ENCODE assay signal across 18 mouse cellular contexts in genomic region chr14:47196711-47197110, GRCm38 (mm10).
"Had no signal": no experiment of that assay in that cellular context is flagged by ENCODE, and none has a peak within 500 bp of the region (broad histone marks: within the 10 kb centered on the region; RNA-seq: fewer than 3 reads in every experiment).

No protein-coding gene starts in this region.

- DNase-seq: lung, embryonic 14.5 days; lung, postnatal 10 days; lung, postnatal 4 days; midbrain, embryonic 14.5 days; retina, postnatal 1 day; right cerebral cortex, adult 18-20 months; right cerebral cortex, postnatal 25 days; right cerebral cortex, postnatal 4 days; spleen, adult 18-20 months; thymus, adult 18-20 months; thymus, postnatal 14 days; thymus, postnatal 36 days had no signal

- H3K36me3 ChIP-seq: midbrain, embryonic 10.5 days; midbrain, embryonic 12.5 days; neural tube, embryonic 13.5 days; neural tube, embryonic 15.5 days had no signal

- H3K4me1 ChIP-seq: midbrain, embryonic 10.5 days; midbrain, embryonic 12.5 days; neural tube, embryonic 13.5 days; neural tube, embryonic 15.5 days had no signal

- H3K27me3 ChIP-seq: neural tube, embryonic 13.5 days; neural tube, embryonic 15.5 days had no signal

- ATAC-seq: midbrain, embryonic 16.5 days had no signal

- H3K27ac ChIP-seq: midbrain, embryonic 10.5 days; midbrain, embryonic 12.5 days; neural tube, embryonic 13.5 days; neural tube, embryonic 15.5 days had no signal

- H3K4me3 ChIP-seq: midbrain, embryonic 10.5 days; midbrain, embryonic 12.5 days; myocyte; neural tube, embryonic 13.5 days; neural tube, embryonic 15.5 days had no signal

- H3K9ac ChIP-seq: lung, embryonic 14.5 days; midbrain, embryonic 12.5 days; neural tube, embryonic 13.5 days; neural tube, embryonic 15.5 days had no signal

- H3K9me3 ChIP-seq: midbrain, embryonic 10.5 days; midbrain, embryonic 12.5 days; neural tube, embryonic 13.5 days; neural tube, embryonic 15.5 days had no signal

- H3K4me2 ChIP-seq: lung, embryonic 14.5 days; midbrain, embryonic 12.5 days; neural tube, embryonic 13.5 days; neural tube, embryonic 15.5 days had no signal
